Mouse (Mus musculus): ENCODE measurements at regions not wholly inside any gene's neighbourhood (a gene's known extent, or its start where the extent isn't known, plus 50 kb on each side); places are given as distances from the start of the nearest gene placed in this dataset.
A peak's percentile ranks its signal among the peaks of the same experiment; 100 is the strongest.

DNA sequence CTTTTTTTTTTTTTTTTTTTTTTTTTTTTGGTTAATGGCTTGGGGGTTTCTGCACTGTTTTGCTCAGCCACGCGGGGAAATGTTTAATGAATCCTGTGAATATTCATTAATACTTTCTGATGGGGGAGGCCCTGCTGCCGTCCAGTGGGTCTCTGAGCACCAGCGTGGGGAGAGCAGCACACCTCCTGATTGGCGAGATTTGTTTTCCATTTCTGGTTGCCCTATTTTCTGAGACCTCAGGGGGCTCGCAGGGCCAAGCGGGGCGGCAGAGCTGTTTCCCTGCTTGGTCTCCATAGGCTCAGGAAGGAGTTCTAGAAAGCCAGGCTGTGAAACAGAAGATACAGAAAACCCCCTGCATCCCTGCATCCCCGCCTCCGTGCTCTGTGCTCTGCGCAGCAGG is 153.0 kb upstream of the Med13l start:
- no peak for TF ChIP-seq POLR2A (IDR thresholded peaks at IDR 0.05; ENCODE audit: insufficient read depth, low read depth, low read length)
- Histone ChIP-seq H3K4me3 (ENCODE audit: insufficient read depth, low read depth, low read length) (no peak overlapping the region), H3K27ac (ENCODE audit: insufficient read depth, low read depth, low read length) (no peak overlapping the region), H3K4me1 (ENCODE audit: control insufficient read depth, insufficient read depth, low read length) (peaks cover 21% of the 10 kb centered on the region)
- 45% methylated on average over 11 of the region's 11 CpGs for WGBS

DNA sequence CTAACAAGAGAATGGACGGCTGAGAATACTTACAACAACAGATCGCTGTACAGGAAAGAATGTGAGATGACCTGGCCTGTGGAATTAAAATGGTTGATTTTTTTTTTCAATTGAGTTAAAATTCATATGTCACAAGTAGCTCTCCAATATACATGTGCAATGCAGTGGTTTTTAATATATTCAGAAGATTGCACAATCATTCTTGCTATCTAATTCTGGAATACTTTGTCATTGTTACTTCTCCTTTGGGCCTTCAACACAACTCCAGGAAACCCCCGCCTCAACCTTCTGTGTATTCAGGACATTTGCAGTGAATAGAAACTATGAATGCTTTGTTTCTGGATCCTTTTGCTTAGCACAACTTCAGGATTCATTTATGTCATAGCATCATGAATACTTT is 152.5 kb upstream of the Med13l start:
- no peak overlapping the region for H3K4me3 ChIP-seq (ENCODE audit: insufficient read depth, low read depth, low read length)
- no peak for TF ChIP-seq POLR2A (IDR thresholded peaks at IDR 0.05; ENCODE audit: insufficient read depth, low read depth, low read length)
- no peak for TF ChIP-seq CTCF (IDR thresholded peaks at IDR 0.05; ENCODE audit: insufficient read depth, low read depth, low read length)
- H3K27ac ChIP-seq (ENCODE audit: insufficient read depth, low read depth, low read length): no peak overlapping the region
- peaks cover 21% of the 10 kb centered on the region for H3K4me1 ChIP-seq (ENCODE audit: control insufficient read depth, insufficient read depth, low read length)
- WGBS: 84% methylated on average over 3 of the region's 3 CpGs

DNA sequence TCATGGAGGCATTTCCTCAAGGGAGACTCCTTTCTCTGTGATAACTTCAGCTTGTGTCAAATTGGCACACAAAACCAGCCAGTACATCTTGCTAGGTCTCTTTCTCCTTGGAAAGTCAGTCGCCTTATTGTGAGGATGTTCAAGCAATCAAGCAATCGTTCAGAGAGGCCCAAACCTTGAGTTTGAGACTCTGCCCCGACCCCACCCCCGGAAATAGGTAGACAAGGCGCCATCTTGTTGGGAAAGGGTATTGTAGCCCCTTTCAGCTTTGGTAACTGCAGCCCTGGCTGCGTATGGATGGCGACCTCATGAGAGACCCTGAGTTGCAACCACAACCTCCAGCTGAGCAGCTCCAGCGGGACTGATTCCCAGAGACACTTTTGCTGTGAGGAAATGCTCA is 151.7 kb upstream of the Med13l start:
- no peak overlapping the region for H3K4me3 ChIP-seq (ENCODE audit: insufficient read depth, low read depth, low read length)
- no peak for TF ChIP-seq POLR2A (IDR thresholded peaks at IDR 0.05; ENCODE audit: insufficient read depth, low read depth, low read length)
- TF ChIP-seq CTCF (IDR thresholded peaks at IDR 0.05; ENCODE audit: insufficient read depth, low read depth, low read length): no peak
- WGBS: 92% methylated on average over 8 of the region's 8 CpGs
- H3K4me1 ChIP-seq (ENCODE audit: control insufficient read depth, insufficient read depth, low read length): peaks cover 25% of the 10 kb centered on the region
- no peak overlapping the region for H3K27ac ChIP-seq (ENCODE audit: insufficient read depth, low read depth, low read length)

DNA sequence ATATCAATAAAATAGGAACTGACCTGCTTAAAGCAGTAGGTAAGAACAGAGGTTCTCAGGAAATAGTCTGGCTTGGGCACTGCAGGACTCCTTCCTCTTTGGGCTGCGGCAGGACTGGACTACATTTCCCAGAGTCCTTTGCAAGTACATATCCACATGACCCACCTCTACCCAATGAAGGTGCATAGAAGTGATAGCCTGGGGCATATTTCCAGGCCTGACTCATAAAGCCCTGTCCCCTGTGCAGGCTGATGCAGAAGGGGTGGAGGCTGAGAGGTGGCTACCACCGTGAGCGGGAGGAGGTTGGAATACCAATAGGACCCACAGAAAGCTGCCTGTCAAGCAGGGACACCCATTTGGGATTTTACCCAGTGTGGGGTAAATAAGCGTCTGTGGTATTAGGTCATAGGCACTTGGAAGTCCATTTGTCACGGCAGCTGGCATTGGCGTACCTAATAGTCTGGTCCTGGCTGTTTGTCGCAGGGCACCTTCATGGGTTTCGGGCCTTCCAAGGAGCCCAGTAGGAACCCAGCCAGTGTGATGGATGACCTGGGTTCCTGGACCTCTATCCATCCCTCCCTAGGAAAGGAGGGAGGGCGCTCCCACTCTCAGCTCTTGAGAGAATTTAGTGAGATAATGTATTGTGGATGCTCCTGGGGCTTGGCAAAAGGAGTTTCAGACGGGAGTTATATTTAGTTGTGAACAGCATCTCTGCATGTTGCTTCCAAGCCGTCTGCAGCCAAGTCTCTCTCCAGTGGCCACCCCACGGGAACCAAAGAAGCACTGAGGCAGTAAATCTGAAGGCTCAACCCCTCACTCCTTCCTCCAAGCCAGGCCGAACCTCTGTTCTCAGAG is 146.8 kb upstream of the Med13l start:
- H3K27ac ChIP-seq (ENCODE audit: insufficient read depth, low read depth, low read length): no peak overlapping the region
- TF ChIP-seq POLR2A (IDR thresholded peaks at IDR 0.05; ENCODE audit: insufficient read depth, low read depth, low read length) (no peak), CTCF (IDR thresholded peaks at IDR 0.05; ENCODE audit: insufficient read depth, low read depth, low read length) (no peak)
- WGBS: 55% methylated on average over 13 of the region's 13 CpGs
- peaks cover 18% of the 10 kb centered on the region for H3K4me1 ChIP-seq (ENCODE audit: control insufficient read depth, insufficient read depth, low read length)
- no peak overlapping the region for H3K4me3 ChIP-seq (ENCODE audit: insufficient read depth, low read depth, low read length)

DNA sequence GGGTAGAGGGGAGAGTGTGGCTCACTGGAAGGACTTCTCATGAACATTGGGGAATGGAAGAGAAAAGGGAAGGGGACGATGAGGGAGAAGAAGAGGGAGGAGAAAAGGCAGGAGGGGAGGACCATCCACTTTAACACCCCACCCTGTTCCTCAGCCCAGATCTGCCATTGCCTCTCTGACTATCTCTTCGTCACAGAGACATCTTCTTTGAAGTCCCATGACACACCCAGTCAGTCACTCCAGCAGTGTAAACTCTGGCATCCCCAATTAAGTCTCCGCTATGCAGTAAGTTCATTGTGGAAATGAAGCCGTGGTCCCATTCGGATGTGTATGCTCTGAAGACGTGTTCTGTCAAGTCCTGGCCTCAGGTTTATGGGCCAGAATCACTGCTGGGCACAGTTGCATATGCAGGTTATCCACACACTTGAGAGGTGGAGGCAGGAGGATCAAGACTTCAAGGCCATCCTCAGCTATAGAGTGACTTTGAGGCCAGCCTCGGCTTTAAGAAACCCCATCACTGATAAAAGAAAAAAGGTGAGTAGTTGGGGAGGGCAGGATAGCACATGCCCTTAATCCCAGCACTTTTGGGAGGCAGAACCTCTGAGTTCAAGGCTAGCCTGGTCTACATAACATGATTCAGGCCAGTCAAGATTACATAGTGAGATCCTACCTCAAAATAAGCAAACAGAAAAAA is 141.0 kb upstream of the Med13l start:
- Histone ChIP-seq H3K4me1 (ENCODE audit: control insufficient read depth, insufficient read depth, low read length) (peaks cover 16% of the 10 kb centered on the region), H3K4me3 (ENCODE audit: insufficient read depth, low read depth, low read length) (no peak overlapping the region), H3K27ac (ENCODE audit: insufficient read depth, low read depth, low read length) (no peak overlapping the region)
- 91% methylated on average over 7 of the region's 7 CpGs for WGBS
- TF ChIP-seq CTCF (IDR thresholded peaks at IDR 0.05; ENCODE audit: insufficient read depth, low read depth, low read length): no peak
- no peak for TF ChIP-seq POLR2A (IDR thresholded peaks at IDR 0.05; ENCODE audit: insufficient read depth, low read depth, low read length)

DNA sequence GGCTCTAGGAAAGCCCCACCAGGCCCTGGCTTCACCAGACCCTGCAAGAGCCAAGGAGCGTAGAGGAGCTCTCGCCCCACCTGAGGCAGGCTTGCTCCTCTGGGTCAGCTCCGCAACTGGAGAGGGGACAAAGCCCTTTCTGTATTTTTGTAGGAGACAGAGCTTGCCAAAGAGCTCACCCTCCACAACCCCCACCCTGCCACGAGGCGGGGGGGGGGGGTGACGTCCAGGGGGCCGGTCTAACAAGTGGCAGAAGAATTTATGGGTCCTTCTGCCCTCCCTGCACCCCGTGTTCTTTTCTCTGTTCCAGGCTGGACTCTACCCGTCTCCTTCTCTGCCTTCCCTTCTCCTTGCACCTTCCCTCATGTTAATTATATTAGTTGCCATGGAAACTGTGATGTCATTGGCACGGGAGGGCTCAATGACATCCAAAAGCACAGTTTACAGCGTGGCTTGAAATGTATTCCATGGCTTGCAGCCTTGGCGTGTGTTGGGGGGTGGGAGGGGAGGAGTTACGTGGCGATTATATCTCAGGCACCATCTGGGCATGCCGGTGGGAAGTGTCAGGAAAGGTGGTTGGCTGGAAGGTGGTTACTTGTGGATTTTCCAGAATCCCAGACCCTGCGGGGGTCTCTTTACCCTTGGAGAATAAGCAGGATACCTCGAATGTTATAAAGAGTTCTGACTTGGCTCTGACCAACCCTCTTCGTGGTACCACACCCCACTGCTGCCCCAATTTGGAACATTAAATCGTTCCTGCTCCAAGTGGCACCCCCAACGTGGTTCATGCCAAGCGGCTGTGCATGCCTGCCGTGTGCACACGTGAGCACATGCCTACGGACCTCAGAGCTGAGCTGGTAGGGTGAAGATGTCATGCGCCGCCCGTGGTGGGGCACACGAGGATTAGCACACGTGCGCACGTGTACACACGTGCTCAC is 138.3 kb upstream of the Med13l start:
- Histone ChIP-seq H3K4me3 (ENCODE audit: insufficient read depth, low read depth, low read length) (peak overlapping the region; percentile 40), H3K27ac (ENCODE audit: insufficient read depth, low read depth, low read length) (peak overlapping the region; percentile 42), H3K4me1 (ENCODE audit: control insufficient read depth, insufficient read depth, low read length) (peaks cover 25% of the 10 kb centered on the region)
- TF ChIP-seq POLR2A (IDR thresholded peaks at IDR 0.05; ENCODE audit: insufficient read depth, low read depth, low read length): no peak
- TF ChIP-seq CTCF (IDR thresholded peaks at IDR 0.05; ENCODE audit: insufficient read depth, low read depth, low read length): no peak
- WGBS: 33% methylated on average over 32 of the region's 32 CpGs

DNA sequence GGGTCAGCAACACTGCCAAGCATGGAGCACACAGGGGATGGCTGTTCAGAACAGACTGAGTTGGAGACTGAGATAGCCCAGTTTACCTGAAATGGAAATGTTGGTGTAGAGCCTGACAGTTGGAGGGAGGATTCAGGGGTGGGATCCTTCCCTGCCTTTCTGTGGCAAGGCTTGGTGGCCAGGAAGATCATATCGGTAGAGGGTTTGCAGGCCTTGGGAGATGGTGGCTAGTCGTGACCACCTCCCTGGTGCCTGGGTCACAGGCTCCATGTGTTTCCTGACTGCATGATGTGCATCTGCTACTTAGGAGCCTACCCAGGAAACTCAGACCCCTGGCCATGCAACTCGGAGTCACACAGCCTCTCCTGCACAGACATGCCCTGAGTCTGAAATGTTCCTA is 136.3 kb upstream of the Med13l start:
- TF ChIP-seq POLR2A (IDR thresholded peaks at IDR 0.05; ENCODE audit: insufficient read depth, low read depth, low read length): no peak
- no peak for TF ChIP-seq CTCF (IDR thresholded peaks at IDR 0.05; ENCODE audit: insufficient read depth, low read depth, low read length)
- H3K4me1 ChIP-seq (ENCODE audit: control insufficient read depth, insufficient read depth, low read length): peaks cover 25% of the 10 kb centered on the region
- no peak overlapping the region for H3K4me3 ChIP-seq (ENCODE audit: insufficient read depth, low read depth, low read length)
- H3K27ac ChIP-seq (ENCODE audit: insufficient read depth, low read depth, low read length): no peak overlapping the region
- 95% methylated on average over 3 of the region's 3 CpGs for WGBS

DNA sequence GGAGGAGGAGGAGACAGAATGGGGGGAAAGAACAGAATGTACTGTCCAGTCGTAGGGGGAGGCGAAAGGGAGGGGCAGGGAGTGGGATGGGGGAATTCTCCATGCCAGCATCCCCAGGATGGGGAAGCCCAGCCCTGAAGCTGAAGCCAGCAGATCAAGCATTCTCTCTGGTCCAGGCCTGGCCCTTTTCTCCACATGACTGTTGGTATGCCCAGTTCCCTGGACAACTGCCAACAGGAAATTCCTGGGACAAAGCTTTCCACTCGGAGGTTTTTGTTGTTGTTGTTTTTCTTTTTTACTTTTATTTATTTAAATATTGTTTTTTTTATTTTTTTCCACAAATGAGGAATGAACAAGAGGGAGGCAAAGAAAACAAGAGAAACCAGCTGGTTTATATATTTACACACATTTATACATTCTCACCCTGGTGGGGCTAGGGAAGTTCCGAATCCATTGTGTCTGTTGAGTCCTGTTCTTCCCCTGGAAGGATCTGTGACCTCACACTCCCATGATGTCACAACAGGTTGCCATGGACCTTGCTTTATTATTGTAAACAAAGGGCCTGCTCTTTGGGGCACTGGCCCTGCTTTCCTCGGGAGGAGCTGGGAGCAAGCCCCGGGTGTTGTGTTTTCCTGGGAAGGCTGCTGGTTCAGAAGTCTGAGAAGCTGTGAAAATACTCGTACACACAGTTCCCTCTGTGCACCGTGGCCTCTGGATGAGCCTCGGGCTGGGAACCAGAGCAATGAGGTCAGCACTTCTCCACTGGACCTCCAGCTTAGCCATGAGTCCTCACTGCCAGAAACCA is 135.5 kb upstream of the Med13l start:
- TF ChIP-seq CTCF (IDR thresholded peaks at IDR 0.05; ENCODE audit: insufficient read depth, low read depth, low read length) (no peak), POLR2A (IDR thresholded peaks at IDR 0.05; ENCODE audit: insufficient read depth, low read depth, low read length) (no peak)
- no peak overlapping the region for H3K4me3 ChIP-seq (ENCODE audit: insufficient read depth, low read depth, low read length)
- peaks cover 25% of the 10 kb centered on the region for H3K4me1 ChIP-seq (ENCODE audit: control insufficient read depth, insufficient read depth, low read length)
- H3K27ac ChIP-seq (ENCODE audit: insufficient read depth, low read depth, low read length): no peak overlapping the region
- 49% methylated on average over 9 of the region's 9 CpGs for WGBS
